Mouse (Mus musculus): ENCODE results near the gene Scube1. TPM values are rescaled to one million over a fixed set of nuclear protein-coding genes. Genes with fewer than 3 reads are reported as not detected.
A peak's percentile ranks its signal among the peaks of the same experiment; 100 is the strongest.

Scube1 gene
- polyA plus RNA-seq, 1 experiment from 2014 or later = 32.9 TPM

GRCm38 (mm10) chr15:83567728-83568127 lies 157.1 kb downstream of the Scube1 start:
- 88% methylated on average over 3 of the region's 3 CpGs for WGBS
- Histone ChIP-seq H3K27me3 (ENCODE audit: control insufficient read depth, insufficient read depth, low read length) (peaks cover 2% of the 10 kb centered on the region), H3K4me1 (ENCODE audit: control insufficient read depth, insufficient read depth, low read length) (peaks cover 8% of the 10 kb centered on the region), H3K4me2 (ENCODE audit: low read depth) (no peak overlapping the region), H3K27ac (ENCODE audit: low read depth, low read length) (no peak overlapping the region), H3K9me3 (ENCODE audit: control insufficient read depth, low read length) (no peaks in the 10 kb centered on the region), H3K36me3 (ENCODE audit: control insufficient read depth, insufficient read depth, low read length) (no peaks in the 10 kb centered on the region), H3K4me3 (ENCODE audit: low read depth, low read length) (no peak overlapping the region), H3K9ac (ENCODE audit: low read length) (no peak overlapping the region)
- ATAC-seq (ENCODE audit: insufficient read depth, low FRiP score, low TSS enrichment) (no peak), DNase-seq (ENCODE audit: low spot score) (no peak)

GRCm38 (mm10) chr15:83566006-83566405 lies 158.8 kb downstream of the Scube1 start:
- Histone ChIP-seq H3K27me3 (ENCODE audit: control insufficient read depth, insufficient read depth, low read length) (peaks cover 5% of the 10 kb centered on the region), H3K4me1 (ENCODE audit: control insufficient read depth, insufficient read depth, low read length) (peaks cover 8% of the 10 kb centered on the region), H3K9ac (ENCODE audit: low read length) (no peak overlapping the region), H3K9me3 (ENCODE audit: control insufficient read depth, low read length) (no peaks in the 10 kb centered on the region), H3K27ac (ENCODE audit: low read depth, low read length) (no peak overlapping the region), H3K4me3 (ENCODE audit: low read depth, low read length) (no peak overlapping the region), H3K36me3 (ENCODE audit: control insufficient read depth, insufficient read depth, low read length) (no peaks in the 10 kb centered on the region), H3K4me2 (ENCODE audit: low read depth) (no peak overlapping the region)
- DNase-seq (ENCODE audit: low spot score) = no peak
- no peak for ATAC-seq (ENCODE audit: insufficient read depth, low FRiP score, low TSS enrichment)
- 74% methylated on average over 5 of the region's 5 CpGs for whole genome bisulfite sequencing

DNA sequence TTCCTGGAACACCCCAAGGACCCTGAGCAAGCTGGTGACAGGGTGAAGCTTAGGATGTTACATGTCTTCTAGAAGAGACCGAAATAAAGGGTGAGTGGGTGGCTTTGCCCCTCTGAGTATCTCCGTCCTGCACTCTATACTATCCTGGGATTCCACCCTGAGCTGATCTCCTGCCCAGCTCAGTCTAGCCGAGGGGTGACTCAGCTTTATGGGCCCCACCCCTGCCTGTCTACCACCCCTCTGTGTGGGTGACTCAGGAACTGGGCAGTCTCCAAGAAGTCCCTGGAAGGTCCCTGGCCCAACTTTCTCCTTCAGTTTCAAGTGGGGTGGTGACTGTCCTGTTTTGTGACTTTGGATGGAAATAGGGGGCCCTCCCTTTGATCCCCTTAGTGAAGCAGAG lies 159.4 kb downstream of the Scube1 start:
- Histone ChIP-seq H3K4me2 (ENCODE audit: low read depth) (no peak overlapping the region), H3K27ac (ENCODE audit: low read depth, low read length) (no peak overlapping the region), H3K4me1 (ENCODE audit: control insufficient read depth, insufficient read depth, low read length) (peaks cover 8% of the 10 kb centered on the region), H3K9ac (ENCODE audit: low read length) (no peak overlapping the region), H3K27me3 (ENCODE audit: control insufficient read depth, insufficient read depth, low read length) (peaks cover 5% of the 10 kb centered on the region), H3K36me3 (ENCODE audit: control insufficient read depth, insufficient read depth, low read length) (no peaks in the 10 kb centered on the region), H3K9me3 (ENCODE audit: control insufficient read depth, low read length) (no peaks in the 10 kb centered on the region), H3K4me3 (ENCODE audit: low read depth, low read length) (no peak overlapping the region)
- WGBS = 85% methylated on average over 3 of the region's 3 CpGs
- DNase-seq (ENCODE audit: low spot score) (no peak), ATAC-seq (ENCODE audit: insufficient read depth, low FRiP score, low TSS enrichment) (no peak)

DNA sequence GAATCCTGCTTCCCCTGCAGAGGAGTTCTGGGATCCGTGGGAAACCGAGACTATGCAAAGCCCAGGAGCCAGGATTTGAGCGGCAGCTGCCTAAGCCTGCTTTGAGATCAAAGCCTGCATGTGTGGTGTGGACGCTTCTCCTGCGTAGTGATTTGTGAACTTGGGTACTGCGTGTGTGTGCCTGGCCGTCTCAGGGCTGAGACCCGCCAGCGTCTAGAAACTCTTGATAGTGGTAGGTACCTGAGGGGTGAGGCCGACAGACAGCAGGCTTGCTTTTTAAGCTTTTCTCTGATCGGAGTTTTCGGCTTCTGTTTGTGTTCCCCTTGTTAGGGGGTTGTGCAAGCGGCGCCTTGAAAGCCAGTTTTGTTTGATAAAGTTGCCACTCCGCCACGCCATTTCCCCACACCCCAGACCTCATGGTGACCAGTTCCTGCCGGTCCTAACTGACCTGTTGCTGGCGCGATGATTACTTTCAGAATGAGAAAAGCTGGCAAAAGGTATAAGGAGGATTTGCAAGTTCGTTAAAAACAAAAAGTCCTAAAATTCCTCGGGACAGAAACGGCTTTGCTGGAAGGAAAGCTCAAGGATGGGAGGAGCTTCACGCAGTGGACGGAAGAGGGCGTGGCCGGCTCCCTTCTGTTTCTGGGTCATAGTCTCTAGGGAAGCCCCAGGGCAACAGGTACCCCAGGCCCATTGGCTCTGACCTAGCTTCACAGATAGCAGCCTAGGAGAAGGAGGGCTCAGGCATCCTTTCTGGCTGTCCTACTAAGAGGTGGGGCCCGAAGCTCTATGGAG lies 160.8 kb downstream of the Scube1 start:
- WGBS = 2% methylated on average over 27 of the region's 27 CpGs
- no peaks in the 10 kb centered on the region for H3K9me3 ChIP-seq (ENCODE audit: control insufficient read depth, low read length)
- no peaks in the 10 kb centered on the region for H3K36me3 ChIP-seq (ENCODE audit: control insufficient read depth, insufficient read depth, low read length)
- H3K4me1 ChIP-seq (ENCODE audit: control insufficient read depth, insufficient read depth, low read length) = peaks cover 8% of the 10 kb centered on the region
- peaks cover 5% of the 10 kb centered on the region for H3K27me3 ChIP-seq (ENCODE audit: control insufficient read depth, insufficient read depth, low read length)
- ATAC-seq (ENCODE audit: insufficient read depth, low FRiP score, low TSS enrichment) (no peak), DNase-seq (ENCODE audit: low spot score) (peak; percentile 49)
- peak overlapping the region; percentile 81 for H3K4me2 ChIP-seq (ENCODE audit: low read depth)
- H3K27ac ChIP-seq (ENCODE audit: low read depth, low read length) = no peak overlapping the region
- H3K9ac ChIP-seq (ENCODE audit: low read length) = peak overlapping the region; percentile 45
- peak overlapping the region; percentile 32 for H3K4me3 ChIP-seq (ENCODE audit: low read depth, low read length)

DNA sequence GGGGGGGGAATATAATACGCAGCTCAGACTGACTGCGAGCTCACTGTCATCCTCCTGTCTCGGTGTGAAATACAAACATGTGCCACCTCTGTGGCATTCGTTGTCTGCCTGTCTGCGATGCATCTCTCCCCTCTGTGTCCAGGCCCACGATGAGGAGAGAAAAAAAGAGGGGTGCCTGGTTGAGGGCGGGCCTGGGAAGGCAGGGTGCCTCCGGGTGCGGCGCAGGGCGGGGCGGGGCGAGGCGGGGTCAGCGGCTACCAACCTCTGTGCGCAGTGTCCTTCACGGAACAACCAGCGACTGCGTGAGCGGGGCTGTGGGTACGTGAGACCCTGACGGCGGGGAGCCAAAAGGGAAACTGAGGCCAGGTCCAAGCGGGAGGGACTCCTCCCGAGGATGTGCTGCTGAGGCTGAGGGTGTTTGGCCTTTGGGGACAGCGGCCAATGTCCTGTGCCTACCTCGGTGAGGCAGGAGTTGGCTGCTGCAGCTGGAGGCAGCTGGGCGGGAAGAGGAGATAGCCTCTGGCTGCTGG lies 161.4 kb downstream of the Scube1 start, which contains the start of the genes Tspo and Mcat:
TSS of gene Tspo (plus strand) at position 266 of the 530 bp plus-strand sequence.
TSS of gene Mcat (minus strand) at position 461 of the 530 bp plus-strand sequence.
- Histone ChIP-seq H3K4me2 (ENCODE audit: low read depth) (peak within 1 kb of the TSS; percentile 81), H3K27me3 (ENCODE audit: control insufficient read depth, insufficient read depth, low read length) (peaks cover 5% of the 10 kb centered on the region), H3K4me1 (ENCODE audit: control insufficient read depth, insufficient read depth, low read length) (peaks cover 8% of the 10 kb centered on the region), H3K9ac (ENCODE audit: low read length) (peak within 1 kb of the TSS; percentile 45), H3K27ac (ENCODE audit: low read depth, low read length) (no peak within 1 kb of the TSS), H3K36me3 (ENCODE audit: control insufficient read depth, insufficient read depth, low read length) (no peaks in the 10 kb centered on the region), H3K9me3 (ENCODE audit: control insufficient read depth, low read length) (no peaks in the 10 kb centered on the region), H3K4me3 (ENCODE audit: low read depth, low read length) (peak within 1 kb of the TSS; percentile 32)
- ATAC-seq (ENCODE audit: insufficient read depth, low FRiP score, low TSS enrichment) (no peak; the same call in 1 of the 2 replicates), DNase-seq (ENCODE audit: low spot score) (no peak)
- under 1% methylated on average over 28 of the region's 28 CpGs for WGBS

DNA sequence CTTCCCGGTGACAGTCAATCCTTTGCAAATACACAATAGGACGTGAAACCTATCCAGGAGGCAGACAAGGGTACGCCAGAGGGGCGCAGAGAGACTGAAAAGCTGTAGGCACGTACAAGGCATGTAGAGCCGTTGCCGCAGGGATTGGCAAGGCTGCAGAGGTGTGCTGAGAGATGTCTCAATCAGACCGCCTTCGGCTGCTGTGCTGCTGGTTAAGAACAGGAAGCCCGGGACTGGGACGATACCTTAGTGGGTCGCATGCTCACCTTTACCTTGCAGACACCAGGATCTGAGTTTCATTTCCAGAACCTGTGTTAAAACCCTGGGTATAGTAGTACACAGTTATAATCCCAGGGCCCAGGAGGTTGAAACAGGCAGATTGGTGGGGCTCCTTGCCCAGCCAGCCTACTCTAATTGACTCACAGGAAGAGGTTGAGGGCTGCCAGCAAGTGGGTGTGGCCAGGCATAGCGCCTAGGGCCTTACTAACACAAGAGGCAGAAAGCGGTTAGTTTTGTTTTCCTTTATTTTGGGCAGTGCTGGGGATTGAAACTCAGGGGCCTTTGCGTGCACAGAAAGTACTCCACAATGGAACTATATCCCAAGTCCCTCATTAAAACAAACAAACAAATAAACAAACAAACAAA lies 162.1 kb downstream of the Scube1 start:
- Histone ChIP-seq H3K4me2 (ENCODE audit: low read depth) (no peak overlapping the region; the same call in 1 of the 2 replicates), H3K4me3 (ENCODE audit: low read depth, low read length) (no peak overlapping the region), H3K36me3 (ENCODE audit: control insufficient read depth, insufficient read depth, low read length) (no peaks in the 10 kb centered on the region), H3K27ac (ENCODE audit: low read depth, low read length) (no peak overlapping the region), H3K9ac (ENCODE audit: low read length) (no peak overlapping the region), H3K9me3 (ENCODE audit: control insufficient read depth, low read length) (no peaks in the 10 kb centered on the region), H3K27me3 (ENCODE audit: control insufficient read depth, insufficient read depth, low read length) (peaks cover 5% of the 10 kb centered on the region), H3K4me1 (ENCODE audit: control insufficient read depth, insufficient read depth, low read length) (peaks cover 8% of the 10 kb centered on the region)
- WGBS = 32% methylated on average over 15 of the region's 15 CpGs
- ATAC-seq (ENCODE audit: insufficient read depth, low FRiP score, low TSS enrichment) (no peak), DNase-seq (ENCODE audit: low spot score) (peak; percentile 25)

- no peaks in the 10 kb centered on the region for H3K36me3 ChIP-seq (ENCODE audit: control insufficient read depth, insufficient read depth, low read length)
- WGBS = 75% methylated on average over 5 of the region's 5 CpGs
- H3K27me3 ChIP-seq (ENCODE audit: control insufficient read depth, insufficient read depth, low read length) = peaks cover 5% of the 10 kb centered on the region
- H3K9me3 ChIP-seq (ENCODE audit: control insufficient read depth, low read length) = no peaks in the 10 kb centered on the region
- DNase-seq (ENCODE audit: low spot score) (no peak), ATAC-seq (ENCODE audit: insufficient read depth, low FRiP score, low TSS enrichment) (no peak)
- H3K4me1 ChIP-seq (ENCODE audit: control insufficient read depth, insufficient read depth, low read length) = peaks cover 8% of the 10 kb centered on the region
- H3K9ac ChIP-seq (ENCODE audit: low read length) = no peak overlapping the region
- H3K27ac ChIP-seq (ENCODE audit: low read depth, low read length) = no peak overlapping the region
- no peak overlapping the region for H3K4me2 ChIP-seq (ENCODE audit: low read depth)
- no peak overlapping the region for H3K4me3 ChIP-seq (ENCODE audit: low read depth, low read length)
Observed at GRCm38 (mm10) chr15:83560941-83561477, 163.8 kb downstream of the Scube1 start.

DNA sequence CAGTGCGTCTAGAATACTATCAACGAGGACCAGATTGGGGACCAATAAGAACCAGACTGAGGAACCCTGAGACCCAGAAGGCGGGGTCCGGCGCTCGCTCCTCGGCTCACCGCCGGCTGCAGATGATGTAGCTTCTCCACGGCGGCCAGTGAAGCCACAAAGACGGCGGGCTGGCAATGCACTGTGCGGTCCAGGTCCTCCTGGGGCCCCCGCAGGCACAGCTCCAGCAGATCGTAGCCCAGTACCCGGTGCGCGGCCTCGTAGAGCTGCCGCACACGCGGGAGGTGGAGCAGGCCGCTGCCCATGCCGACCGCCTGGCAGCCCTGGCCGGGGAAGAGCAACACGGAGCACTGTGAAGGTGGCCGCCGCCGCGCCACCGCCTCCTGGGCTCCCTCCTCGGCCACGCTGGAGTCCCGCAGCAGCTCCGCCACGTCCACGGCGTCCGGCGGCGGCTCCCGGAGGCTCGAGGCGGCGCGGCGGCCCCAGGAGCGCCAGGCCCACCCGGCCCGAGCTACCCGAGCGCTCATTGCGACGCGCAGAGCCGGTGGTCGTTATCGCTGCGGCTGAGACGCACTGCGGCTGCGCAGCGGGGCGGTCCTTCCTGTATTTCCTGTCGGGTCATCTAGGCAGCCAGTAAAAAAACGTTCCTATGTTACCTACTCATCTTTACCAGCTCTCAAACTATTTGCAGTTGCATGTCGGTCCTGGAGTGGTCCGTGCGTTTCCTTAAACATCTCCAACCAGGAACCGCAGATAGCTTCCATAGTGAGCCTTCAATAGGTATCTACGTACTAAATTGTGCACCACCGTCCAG lies 169.5 kb downstream of the Scube1 start:
- H3K9ac ChIP-seq (ENCODE audit: low read length) = peak overlapping the region; percentile 97
- peak overlapping the region; percentile 81 for H3K4me3 ChIP-seq (ENCODE audit: low read depth, low read length)
- ATAC-seq (ENCODE audit: insufficient read depth, low FRiP score, low TSS enrichment) = peak; percentile 80
- no peaks in the 10 kb centered on the region for H3K36me3 ChIP-seq (ENCODE audit: control insufficient read depth, insufficient read depth, low read length)
- H3K27ac ChIP-seq (ENCODE audit: low read depth, low read length) = peak overlapping the region; percentile 90
- 0 out of 2 replicates have a peak, but pooled peaks cover 2% of the 10 kb centered on the region for H3K4me1 ChIP-seq (ENCODE audit: control insufficient read depth, insufficient read depth, low read length)
- H3K4me2 ChIP-seq (ENCODE audit: low read depth) = peak overlapping the region; percentile 67
- DNase-seq (ENCODE audit: low spot score) = peak; percentile 92
- no peaks in the 10 kb centered on the region for H3K27me3 ChIP-seq (ENCODE audit: control insufficient read depth, insufficient read depth, low read length)
- H3K9me3 ChIP-seq (ENCODE audit: control insufficient read depth, low read length) = no peaks in the 10 kb centered on the region
- under 1% methylated on average over 61 of the region's 74 CpGs for WGBS

Data from neural tube, embryonic 11.5 days (tissue).